Mouse (Mus musculus): ENCODE results near the gene Flnc.

GRCm38 (mm10) chr6:29394286-29394685, 38.8 kb upstream of the Flnc start:
- no peak for TF ChIP-seq CTCF (IDR thresholded peaks at IDR 0.05; ENCODE audit: control insufficient read depth, insufficient read depth, insufficient replicate concordance, low read depth, low read length)
- TF ChIP-seq POLR2A (IDR thresholded peaks at IDR 0.05; ENCODE audit: control insufficient read depth, low read depth, low read length) = no peak
